Mouse (Mus musculus) lung, adult 10 weeks (tissue): ENCODE measurements around the gene Vmn2r74. TPM values are rescaled to one million over a fixed set of nuclear protein-coding genes. Genes with fewer than 3 reads are reported as not detected.

Experiments used
- polyA plus RNA-seq: library from polyadenylated mRNA; stranded (reverse); fragments of 350-450 nt; fragmentation: Illumina TruSeq; extraction: RNeasy Lipid Tissue Mini Kit (QIAGEN cat#74804); gene quantifications from one replicate; pipeline ENCODE4 v1.2.3, GENCODE M21; 2014; ENCODE audit warnings: low read depth, low replicate concordance; ENCODE audit not compliant: insufficient read depth

Gene Vmn2r74
- polyA plus RNA-seq = not detected

DNA sequence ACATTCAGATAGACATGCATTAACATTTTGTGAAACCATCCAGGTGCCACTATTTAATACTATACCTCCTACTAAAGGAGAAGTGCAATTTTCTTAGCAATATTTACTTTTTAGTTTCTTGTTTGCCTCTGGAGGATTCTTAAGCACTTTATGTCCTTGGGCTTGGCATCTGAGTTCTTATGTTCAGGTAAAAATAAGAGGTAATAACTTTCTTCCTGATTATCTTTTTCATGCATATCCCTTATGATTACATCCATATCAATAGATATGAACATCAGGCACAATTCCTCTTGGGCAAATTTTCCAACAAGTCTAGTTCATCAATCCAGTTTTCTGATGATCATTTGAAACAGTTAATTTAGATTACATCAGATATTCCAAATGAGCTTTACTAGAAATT lies at the start of gene Vmn2r74:
TSS of gene Vmn2r74 (minus strand) at position 101 of the 400 bp plus-strand sequence.

Other genes starting within 250 kb of the Vmn2r74 start
- not detected for gene Vmn2r72, start 206.5 kb downstream of the Vmn2r74 start, polyA plus RNA-seq
- gene Vmn2r73, start 85.4 kb downstream of the Vmn2r74 start, polyA plus RNA-seq = not detected
- gene Vmn2r75, start 210.1 kb upstream of the Vmn2r74 start, polyA plus RNA-seq = not detected